Mouse (Mus musculus): ENCODE results near the gene Rgs7. TPM values are rescaled to one million over a fixed set of nuclear protein-coding genes. Genes with fewer than 3 reads are reported as not detected.

Rgs7 gene
- total and polyA plus RNA-seq, 2 experiments from 2014 or later = 40.5 to 48.1 TPM

- H3K27me3 ChIP-seq (ENCODE audit: insufficient read depth, low read length) = no peaks in the 10 kb centered on the region
- no peak overlapping the region for H3K4me3 ChIP-seq (ENCODE audit: low read depth, low read length)
- H3K27ac ChIP-seq (ENCODE audit: low read depth, low read length) = no peak overlapping the region
- ATAC-seq (ENCODE audit: low FRiP score) = no peak
- WGBS = 64% methylated on average over 7 of the region's 7 CpGs
- H3K4me2 ChIP-seq (ENCODE audit: low read depth, low read length, poor library complexity, severe bottlenecking) = no peak overlapping the region
- H3K9me3 ChIP-seq (ENCODE audit: low read length) = no peaks in the 10 kb centered on the region
- H3K4me1 ChIP-seq (ENCODE audit: insufficient read depth, low read length) = no peaks in the 10 kb centered on the region
- DNase-seq (ENCODE audit: low spot score) = no peak
- H3K9ac ChIP-seq (replicated peaks; ENCODE audit: low read length, poor library complexity, severe bottlenecking) = no peak overlapping the region
- no peak for TF ChIP-seq CTCF (IDR thresholded peaks at IDR 0.05)
- H3K36me3 ChIP-seq (ENCODE audit: insufficient read depth, low read length) = no peaks in the 10 kb centered on the region
Measured at GRCm38 (mm10) chr1:175025781-175026309, 466.5 kb downstream of the Rgs7 start.

- H3K9ac ChIP-seq (replicated peaks; ENCODE audit: low read length, poor library complexity, severe bottlenecking) = no peak overlapping the region
- no peak overlapping the region for H3K27ac ChIP-seq (ENCODE audit: low read depth, low read length)
- H3K36me3 ChIP-seq (ENCODE audit: insufficient read depth, low read length) = no peaks in the 10 kb centered on the region
- WGBS = 38% methylated on average over 1 of the region's 1 CpGs
- ATAC-seq (ENCODE audit: low FRiP score) (no peak), DNase-seq (ENCODE audit: low spot score) (no peak)
- TF ChIP-seq CTCF (IDR thresholded peaks at IDR 0.05) = no peak
- H3K4me2 ChIP-seq (ENCODE audit: low read depth, low read length, poor library complexity, severe bottlenecking) = no peak overlapping the region
- H3K9me3 ChIP-seq (ENCODE audit: low read length) = no peaks in the 10 kb centered on the region
- no peaks in the 10 kb centered on the region for H3K27me3 ChIP-seq (ENCODE audit: insufficient read depth, low read length)
- H3K4me1 ChIP-seq (ENCODE audit: insufficient read depth, low read length) = no peaks in the 10 kb centered on the region
- no peak overlapping the region for H3K4me3 ChIP-seq (ENCODE audit: low read depth, low read length)
Measured at GRCm38 (mm10) chr1:175024136-175024535, 468.2 kb downstream of the Rgs7 start.

Other genes with a start within 250 kb of the Rgs7 start
- not detected in 2 replicates for gene Kmo, start 127.9 kb upstream of the Rgs7 start, total RNA-seq (2014; rRNA removed)
- gene Kmo, start 127.9 kb upstream of the Rgs7 start, polyA plus RNA-seq (2015; fragmentation: Nextera tagmentation; extraction: Ambion mirVana) = not detected in 2 replicates
- 48.8 and 59.2 TPM in 2 replicates for gene Fh1, start 133.1 kb upstream of the Rgs7 start, total RNA-seq (2014; rRNA removed)
- 95.0 and 102 TPM in 2 replicates for gene Fh1, start 133.1 kb upstream of the Rgs7 start, polyA plus RNA-seq (2015; fragmentation: Nextera tagmentation; extraction: Ambion mirVana)
- 16.2 and 19.3 TPM in 2 replicates for gene Opn3, start 200.3 kb upstream of the Rgs7 start, total RNA-seq (2014; rRNA removed)
- gene Opn3, start 200.3 kb upstream of the Rgs7 start, polyA plus RNA-seq (2015; fragmentation: Nextera tagmentation; extraction: Ambion mirVana) = 9.5 and 10.4 TPM in 2 replicates
- 12.6 and 29.8 TPM in 2 replicates for gene Chml, start 200.4 kb upstream of the Rgs7 start, total RNA-seq (2014; rRNA removed)
- 2.6 and 3.1 TPM in 2 replicates for gene Chml, start 200.4 kb upstream of the Rgs7 start, polyA plus RNA-seq (2015; fragmentation: Nextera tagmentation; extraction: Ambion mirVana)
- gene Wdr64, start 206.1 kb upstream of the Rgs7 start, total RNA-seq (2014; rRNA removed) = not detected in 2 replicates
- gene Wdr64, start 206.1 kb upstream of the Rgs7 start, polyA plus RNA-seq (2015; fragmentation: Nextera tagmentation; extraction: Ambion mirVana) = not detected in 2 replicates